Comparison of ENCODE assay signal across 7 mouse cellular contexts in genomic region chr4:129743010-129743390, GRCm38 (mm10). TPM values are rescaled to one million over a fixed set of nuclear protein-coding genes. Genes with fewer than 3 reads are reported as not detected.
DNase-seq lines count a peak whose midpoint lies in the region; ATAC-seq and TF ChIP-seq lines count a peak whose summit lies in the region.

No protein-coding gene starts in this region.

- no peak for TF ChIP-seq CTCF in lung, adult 2 months (IDR thresholded peaks at IDR 0.05; ENCODE audit: insufficient read depth, low read length)
- TF ChIP-seq CTCF in bone marrow macrophage, adult 2 months (IDR thresholded peaks at IDR 0.05; ENCODE audit: low read depth, low read length), result no peak

- peak overlapping the region; percentile 96 for H3K27ac ChIP-seq in bone marrow macrophage, adult 2 months (ENCODE audit: insufficient read depth, low read depth, low read length)
- peak overlapping the region; percentile 100 for H3K27ac ChIP-seq in kidney, embryonic 16.5 days (ENCODE audit: low read length)
- peak overlapping the region; percentile 99 for H3K27ac ChIP-seq in midbrain, embryonic 16.5 days (ENCODE audit: low read length)

- H3K36me3 ChIP-seq in kidney, embryonic 16.5 days (ENCODE audit: insufficient read depth, low read length), result no peaks in the 10 kb centered on the region
- no peaks in the 10 kb centered on the region for H3K36me3 ChIP-seq in midbrain, embryonic 16.5 days (ENCODE audit: control insufficient read depth, insufficient read depth, low read length)

- no peaks in the 10 kb centered on the region for H3K27me3 ChIP-seq in kidney, embryonic 16.5 days (ENCODE audit: insufficient read depth, low read length)
- H3K27me3 ChIP-seq in midbrain, embryonic 16.5 days (ENCODE audit: control insufficient read depth, insufficient read depth, low read depth, low read length), result no peaks in the 10 kb centered on the region

- no peak for ATAC-seq in kidney, embryonic 16.5 days (ENCODE audit: low FRiP score, low TSS enrichment)
- no peak for ATAC-seq in midbrain, embryonic 16.5 days

- peak overlapping the region; percentile 68 for H3K4me3 ChIP-seq in lung, adult 2 months (replicated peaks; ENCODE audit: extremely low read depth, low read depth, low read length)
- peak overlapping the region; percentile 73 for H3K4me3 ChIP-seq in bone marrow macrophage, adult 2 months (ENCODE audit: insufficient read depth, low read length)
- H3K4me3 ChIP-seq in kidney, embryonic 16.5 days (ENCODE audit: low read length), result peak overlapping the region; percentile 100
- H3K4me3 ChIP-seq in midbrain, embryonic 16.5 days (ENCODE audit: low read depth, low read length), result peak overlapping the region; percentile 99

- H3K4me1 ChIP-seq in lung, adult 2 months (ENCODE audit: control insufficient read depth, insufficient read depth, low read length), result peaks cover 4% of the 10 kb centered on the region; the same call in 1 of the 2 replicates
- peaks cover 24% of the 10 kb centered on the region for H3K4me1 ChIP-seq in bone marrow macrophage, adult 2 months (ENCODE audit: control insufficient read depth, insufficient read depth, low read length)
- H3K4me1 ChIP-seq in kidney, embryonic 16.5 days (ENCODE audit: insufficient read depth, low read length), result peaks cover 24% of the 10 kb centered on the region
- H3K4me1 ChIP-seq in midbrain, embryonic 16.5 days (ENCODE audit: control insufficient read depth, insufficient read depth, low read length), result peaks cover 27% of the 10 kb centered on the region

- peak overlapping the region; percentile 61 for H3K4me2 ChIP-seq in kidney, embryonic 16.5 days (replicated peaks; ENCODE audit: low read depth, low read length)
- peak overlapping the region; percentile 53 for H3K4me2 ChIP-seq in midbrain, embryonic 16.5 days (ENCODE audit: low read length)

- peak overlapping the region; percentile 96 for H3K9ac ChIP-seq in kidney, embryonic 16.5 days (replicated peaks; ENCODE audit: low read length)
- peak overlapping the region; percentile 94 for H3K9ac ChIP-seq in midbrain, embryonic 16.5 days (ENCODE audit: low read depth, low read length)

- H3K9me3 ChIP-seq in kidney, embryonic 16.5 days (ENCODE audit: low read length), result no peaks in the 10 kb centered on the region
- H3K9me3 ChIP-seq in midbrain, embryonic 16.5 days (replicated peaks; ENCODE audit: control insufficient read depth, low read length, poor library complexity, severe bottlenecking), result no peaks in the 10 kb centered on the region

- TF ChIP-seq POLR2A in lung, adult 2 months (IDR thresholded peaks at IDR 0.05; ENCODE audit: borderline replicate concordance, extremely low read depth, low read depth, low read length), result no peak
- no peak for TF ChIP-seq POLR2A in bone marrow macrophage, adult 2 months (IDR thresholded peaks at IDR 0.05; ENCODE audit: borderline replicate concordance, low read depth, low read length)

- DNase-seq in lung, adult 2 months, result peak; percentile 14
- DNase-seq in lung, postnatal 14 days, result no peak
- DNase-seq in fibroblast of lung, adult 2 months (ENCODE audit: low read depth), result peak; percentile 43
- DNase-seq in frontal cortex, adult 2 months (ENCODE audit: extremely low spot score in 1 of 2, low spot score in 1 of 2), result no peak

- 11% methylated on average over 7 of the region's 7 CpGs for WGBS in lung, adult 2 months
- 9% methylated on average over 7 of the region's 7 CpGs for WGBS in kidney, embryonic 16.5 days
- 5% methylated on average over 7 of the region's 7 CpGs for WGBS in midbrain, embryonic 16.5 days

RNA-seq across cellular contexts. Expression of gene Khdrbs1, which starts 0.9 kb away (rescaled TPM):
- 34.8 and 44.5 TPM in 2 replicates for polyA plus RNA-seq in lung, adult 2 months (2012; rRNA removed)
- 67.0 and 67.1 TPM in 2 replicates for polyA plus RNA-seq in bone marrow macrophage, adult 2 months (2012; ENCODE audit: insufficient read depth, insufficient read length, missing spikeins)
- 92.1 and 105 TPM in 2 replicates for polyA plus RNA-seq in kidney, embryonic 16.5 days (2015; fragmentation: Nextera tagmentation; extraction: Ambion mirVana)
- polyA plus RNA-seq in midbrain, embryonic 16.5 days (2015; fragmentation: Nextera tagmentation; extraction: Ambion mirVana), result 116 and 132 TPM in 2 replicates
- polyA plus RNA-seq in frontal cortex, adult 2 months (2012; rRNA removed), result 52.0 and 53.0 TPM in 2 replicates

RNA-seq across cellular contexts. Expression of gene Tmem39b, which starts 46.4 kb away (rescaled TPM):
- polyA plus RNA-seq in lung, adult 2 months (2012; rRNA removed), result 24.4 and 25.7 TPM in 2 replicates
- polyA plus RNA-seq in bone marrow macrophage, adult 2 months (2012; ENCODE audit: insufficient read depth, insufficient read length, missing spikeins), result 10.7 and 12.8 TPM in 2 replicates
- polyA plus RNA-seq in kidney, embryonic 16.5 days (2015; fragmentation: Nextera tagmentation; extraction: Ambion mirVana), result 20.6 and 21.7 TPM in 2 replicates
- 16.8 and 18.2 TPM in 2 replicates for polyA plus RNA-seq in midbrain, embryonic 16.5 days (2015; fragmentation: Nextera tagmentation; extraction: Ambion mirVana)
- 19.9 and 21.1 TPM in 2 replicates for polyA plus RNA-seq in frontal cortex, adult 2 months (2012; rRNA removed)

Comparison
In these comparisons a context has a peak if more than half of its experiments do, and no peak if none do; other contexts are left out.
1. DNase-seq: peak in lung, adult 2 months (single experiment) and fibroblast of lung, adult 2 months (single experiment); none in lung, postnatal 14 days (single experiment) and frontal cortex, adult 2 months (0 of 2).
2. Peak in every context shown above with its lines, with median percentiles within 50 percentile points of each other: H3K4me3 ChIP-seq and H3K27ac ChIP-seq.